Mouse (Mus musculus) brain, adult 10 weeks (tissue): Measurements from ENCODE around the gene Dpp8. TPM values are rescaled to one million over a fixed set of nuclear protein-coding genes. Genes with fewer than 3 reads are reported as not detected.

Experiments used
- polyA plus RNA-seq: library from polyadenylated mRNA; stranded (reverse); fragments of 350-450 nt; fragmentation: Illumina TruSeq; extraction: RNeasy Lipid Tissue Mini Kit (QIAGEN cat#74804); gene quantifications from one replicate; pipeline ENCODE4 v1.2.3, GENCODE M21; 2015; ENCODE audit warnings: low read depth, low replicate concordance

The Dpp8 gene
- polyA plus RNA-seq = 119 TPM

DNA sequence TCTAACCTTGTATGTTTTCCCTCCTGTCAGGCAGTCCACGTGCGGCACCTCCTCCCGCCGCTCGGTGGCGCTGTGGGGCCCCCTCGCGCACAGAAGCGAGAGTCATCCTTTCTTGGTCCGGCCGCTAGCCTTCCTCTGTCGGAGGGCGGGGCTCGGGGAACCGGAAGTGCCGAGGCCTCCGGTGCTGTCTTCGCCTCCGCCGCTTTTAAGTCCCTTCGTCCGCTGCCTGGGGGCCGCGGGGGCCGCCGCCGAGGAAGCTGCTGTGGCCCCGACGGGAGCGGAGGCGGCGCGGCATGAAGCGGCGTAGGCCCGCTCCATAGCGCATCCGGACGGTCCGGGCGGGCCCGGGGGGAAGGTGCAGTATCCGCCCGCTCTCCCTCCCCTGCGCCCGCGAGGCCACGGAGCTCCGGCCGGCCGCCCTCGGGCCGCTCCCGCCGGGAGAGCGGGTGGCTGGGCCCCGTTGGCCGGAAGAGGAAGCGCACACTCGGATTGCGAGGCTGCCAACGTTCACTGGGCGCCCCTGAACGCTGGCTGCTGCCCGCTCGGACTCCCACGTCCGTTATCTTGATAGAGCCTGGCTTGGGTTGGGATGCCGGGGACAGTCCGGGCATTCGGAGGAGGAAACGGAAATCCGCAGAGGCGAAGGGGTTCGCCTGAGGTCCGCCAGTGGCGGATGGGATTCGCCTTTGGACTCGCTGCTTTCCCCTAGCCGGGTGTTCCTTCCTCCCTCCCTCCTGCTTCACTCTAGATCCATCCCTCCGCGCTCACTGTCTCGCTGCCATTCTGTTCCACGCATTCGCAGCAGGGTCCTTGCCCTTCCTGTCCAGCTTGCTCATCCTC is at the start of gene Dpp8:
Dpp8 (plus strand) TSS at position 146 of the 840 bp plus-strand sequence.

DNA sequence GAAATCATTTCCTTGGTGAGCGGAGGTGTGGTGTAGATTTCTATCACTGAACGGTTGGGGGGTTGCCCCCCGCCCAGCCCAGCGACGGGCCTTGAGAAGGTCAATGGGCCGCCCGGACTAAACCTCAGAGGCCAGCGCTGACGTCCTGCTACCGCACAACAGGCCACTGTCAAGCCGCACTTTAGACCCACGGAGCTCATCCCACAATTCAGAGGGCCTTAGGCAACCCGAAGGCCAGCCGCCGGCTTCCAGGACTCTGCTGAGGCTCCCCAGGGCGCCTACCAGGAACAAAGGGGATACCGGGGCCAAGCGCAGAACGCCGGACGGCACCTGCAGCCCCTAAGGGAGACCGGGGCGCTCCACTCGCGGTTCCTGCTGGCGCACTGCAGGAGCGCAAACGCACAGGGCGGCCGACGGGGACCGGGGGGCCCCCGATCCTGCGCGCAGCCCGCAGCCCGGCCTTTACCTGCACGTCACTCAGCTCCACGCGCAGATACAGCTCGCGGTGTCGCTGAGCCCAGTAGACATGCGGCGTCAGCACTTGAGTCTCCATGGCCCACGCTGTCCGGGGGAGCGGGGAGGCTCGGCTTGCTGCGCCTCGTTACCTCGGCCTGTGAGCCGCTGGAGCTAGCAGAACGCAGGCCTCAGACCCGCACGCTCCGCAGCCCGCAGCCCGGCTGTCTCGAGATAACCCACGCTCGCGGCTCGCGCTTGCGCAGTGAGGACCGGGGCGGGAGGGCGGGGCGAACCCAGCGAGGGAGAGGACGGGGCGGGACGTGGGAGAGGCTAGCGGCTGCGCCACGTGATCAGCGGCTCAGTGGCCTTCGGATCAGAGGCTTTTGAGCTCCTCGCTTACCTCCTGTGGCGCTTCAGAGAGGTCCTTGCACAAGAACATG is 11.0 kb upstream of the Dpp8 start, which contains the start of gene Hacd3:
Hacd3 (minus strand) TSS at position 703 of the 896 bp plus-strand sequence.

DNA sequence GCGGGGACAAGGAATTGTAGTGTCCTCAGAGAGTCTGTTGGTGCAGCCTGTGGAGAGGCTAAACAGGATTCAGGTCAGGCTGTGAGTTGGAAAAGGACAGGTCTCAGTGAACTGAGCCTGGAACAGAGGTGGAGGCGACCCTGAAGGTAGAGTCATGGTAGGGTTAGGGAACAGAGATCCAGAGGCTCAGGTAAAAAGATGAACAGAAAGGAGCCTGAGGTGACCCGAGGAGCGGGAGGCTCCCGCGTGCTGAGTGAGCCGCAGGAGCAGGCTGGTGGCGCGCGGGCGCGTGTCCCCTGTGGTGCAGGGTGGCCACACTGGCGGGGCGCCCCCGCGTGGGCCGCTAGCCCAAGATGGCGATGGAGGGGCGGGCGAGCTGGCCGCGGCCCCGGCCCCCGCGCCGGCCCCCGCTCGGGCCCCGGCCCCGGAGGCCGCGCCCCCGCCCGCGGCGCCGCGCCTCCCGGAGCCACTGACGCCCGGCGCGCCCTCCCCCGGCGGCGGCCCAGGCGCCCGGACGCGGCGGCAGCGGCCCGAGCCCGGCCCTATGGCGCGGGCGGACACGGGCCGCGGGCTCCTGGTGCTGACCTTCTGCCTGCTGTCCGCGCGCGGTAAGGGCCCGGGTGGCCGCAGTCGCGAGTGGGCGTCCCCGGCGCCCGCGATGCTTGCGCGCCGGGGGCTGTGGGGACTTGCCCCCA is 68.9 kb downstream of the Dpp8 start, which contains the start of gene Igdcc4:
Igdcc4 (plus strand) TSS at position 496 of the 695 bp plus-strand sequence.

Other genes with a start within 250 kb of the Dpp8 start
- 25.1 TPM for gene Dennd4a, start 221.1 kb upstream of the Dpp8 start, polyA plus RNA-seq
- gene Slc24a1, start 80.8 kb upstream of the Dpp8 start, polyA plus RNA-seq = not detected
- 16.4 TPM for gene Ints14, start 71.5 kb upstream of the Dpp8 start, polyA plus RNA-seq
- gene Hacd3, start 10.7 kb upstream of the Dpp8 start, polyA plus RNA-seq = 180 TPM
- 17.2 TPM for gene Igdcc4, start 69.1 kb downstream of the Dpp8 start, polyA plus RNA-seq
- gene Igdcc3, start 108.8 kb downstream of the Dpp8 start, polyA plus RNA-seq = 0.94 TPM
- 2.6 TPM for gene Parp16, start 162.9 kb downstream of the Dpp8 start, polyA plus RNA-seq
- not detected for gene Cilp, start 232.8 kb downstream of the Dpp8 start, polyA plus RNA-seq